Mouse (Mus musculus): ENCODE results near the gene Bsn. TPM values are rescaled to one million over a fixed set of nuclear protein-coding genes. Genes with fewer than 3 reads are reported as not detected.
"Not testable (repeated sequence)": the region's sequence is repeated elsewhere in the genome, so short reads cannot be mapped to it uniquely, and the experiment has no call there.

The Bsn gene
- total RNA-seq, 2 experiments from 2014 or later = 0.05 to 0.07 TPM

GRCm38 (mm10) chr9:108202169-108202568, 12.0 kb upstream of the Bsn start:
- DNase-seq = no peak
- intact Hi-C loops (cut with DNase I) = no loop called here

- peak; percentile 87 to 92 for DNase-seq
- intact Hi-C loops (cut with DNase I) = loop anchor here (1.0 to 2.0 kb wide), 3 partner anchors 64 to 106 kb away; no protein-coding TSS in a partner anchor
Measured at GRCm38 (mm10) chr9:108201160-108201559, 11.0 kb upstream of the Bsn start.

GRCm38 (mm10) chr9:108198621-108199020, 8.4 kb upstream of the Bsn start:
- DNase-seq = no peak
- intact Hi-C loops (cut with DNase I) = no loop called here

- intact Hi-C loops (cut with DNase I) = no loop called here
- DNase-seq = peak; percentile 29
Measured at GRCm38 (mm10) chr9:108196920-108197677, 6.9 kb upstream of the Bsn start.

- DNase-seq; intact Hi-C loops (cut with DNase I): not testable (repeated sequence)
Measured at GRCm38 (mm10) chr9:108196222-108196621, 6.0 kb upstream of the Bsn start.

GRCm38 (mm10) chr9:108189488-108189786, 747 bp downstream of the Bsn start:
- DNase-seq = no peak
- intact Hi-C loops (cut with DNase I) = loop anchor here (10.0 kb wide), 1 partner anchor 265 kb away; the partner anchor contains the start of gene Actl11

GRCm38 (mm10) chr9:108189023-108189422, 1.2 kb downstream of the Bsn start:
- no peak for DNase-seq
- intact Hi-C loops (cut with DNase I) = loop anchor here (10.0 kb wide), 1 partner anchor 264 kb away; the partner anchor contains the start of gene Actl11

- no peak for DNase-seq
- intact Hi-C loops (cut with DNase I) = loop anchor here (10.0 kb wide), 1 partner anchor 264 kb away; the partner anchor contains the start of gene Actl11
Measured at GRCm38 (mm10) chr9:108188511-108188910, 1.7 kb downstream of the Bsn start.

- intact Hi-C loops (cut with DNase I) = loop anchor here (10.0 kb wide), 1 partner anchor 263 kb away; the partner anchor contains the start of gene Actl11
- DNase-seq = no peak
Measured at GRCm38 (mm10) chr9:108187616-108188015, 2.6 kb downstream of the Bsn start.

- intact Hi-C loops (cut with DNase I) = loop anchor here (10.0 kb wide), 1 partner anchor 261 kb away; the partner anchor contains the start of gene Actl11
- no peak for DNase-seq
Measured at GRCm38 (mm10) chr9:108185786-108186185, 4.4 kb downstream of the Bsn start.

- intact Hi-C loops (cut with DNase I) = loop anchor here (10.0 kb wide), 1 partner anchor 259 kb away; the partner anchor contains the start of gene Actl11
- DNase-seq = no peak
Measured at GRCm38 (mm10) chr9:108183531-108183994, 6.6 kb downstream of the Bsn start.

- DNase-seq = no peak
- intact Hi-C loops (cut with DNase I) = loop anchor here (10.0 kb wide), 1 partner anchor 258 kb away; the partner anchor contains the start of gene Actl11
Measured at GRCm38 (mm10) chr9:108182806-108183506, 7.2 kb downstream of the Bsn start.

GRCm38 (mm10) chr9:108178391-108178790, 11.8 kb downstream of the Bsn start:
- intact Hi-C loops (cut with DNase I) = no loop called here
- no peak for DNase-seq

GRCm38 (mm10) chr9:108175116-108175838, 14.9 kb downstream of the Bsn start:
- intact Hi-C loops (cut with DNase I) = no loop called here
- no peak for DNase-seq

- intact Hi-C loops (cut with DNase I) = no loop called here
- DNase-seq = no peak
Measured at GRCm38 (mm10) chr9:108172777-108173350, 17.3 kb downstream of the Bsn start.

- intact Hi-C loops (cut with DNase I) = no loop called here
- DNase-seq = no peak
Measured at GRCm38 (mm10) chr9:108169751-108170150, 20.4 kb downstream of the Bsn start.

- DNase-seq = no peak
- intact Hi-C loops (cut with DNase I) = no loop called here
Measured at GRCm38 (mm10) chr9:108165143-108165542, 25.0 kb downstream of the Bsn start.

GRCm38 (mm10) chr9:108163646-108164284, 26.4 kb downstream of the Bsn start:
- intact Hi-C loops (cut with DNase I) = no loop called here
- DNase-seq = no peak

GRCm38 (mm10) chr9:108157891-108158290, 32.3 kb downstream of the Bsn start:
- DNase-seq = no peak
- intact Hi-C loops (cut with DNase I) = no loop called here

GRCm38 (mm10) chr9:108157451-108157850, 32.7 kb downstream of the Bsn start:
- intact Hi-C loops (cut with DNase I) = no loop called here

More at GRCm38 (mm10) chr9:108157451-108157850, 32.7 kb downstream of the Bsn start:
- no peak for DNase-seq

All from heart, postnatal 14 days (tissue).